Mouse (Mus musculus): ENCODE results near the gene Smug1. TPM values are rescaled to one million over a fixed set of nuclear protein-coding genes. Genes with fewer than 3 reads are reported as not detected.

Smug1 gene
- 7.1 and 10.6 TPM in 2 replicates for total RNA-seq (2012; rRNA removed)

- DNase-seq (ENCODE audit: low read depth, low spot score), result no peak
- in situ Hi-C loops (cut with MboI; ENCODE audit: low sequenced_read_pairs in 2 of 2, unreplicated experiment in 2 of 2), result no loop called here
- no peak within 1 kb of the TSS for H3K9ac ChIP-seq (ENCODE audit: insufficient read depth, low read depth, low read length, poor library complexity, severe bottlenecking)
- TF ChIP-seq MAFK (IDR thresholded peaks at IDR 0.05; ENCODE audit: insufficient read depth, low read depth, low read length) (no peak), ZC3H11A (IDR thresholded peaks at IDR 0.05; ENCODE audit: borderline replicate concordance, low read depth, low read length) (no peak)
- H3K4me1 ChIP-seq (ENCODE audit: control insufficient read depth in 2 of 2, insufficient read depth in 2 of 2, low read length in 2 of 2, poor library complexity in 1 of 2), result peaks cover 3 to 32% of the 10 kb centered on the region in 2 experiments; a peak in 3 of 4 replicates
- H3K4me3 ChIP-seq (ENCODE audit: insufficient read depth in 1 of 2, low read depth in 1 of 2, low read length in 2 of 2, poor library complexity in 1 of 2, severe bottlenecking in 1 of 2), result no peak within 1 kb of the TSS
- no peak within 1 kb of the TSS for H3K27ac ChIP-seq (ENCODE audit: insufficient read depth, low read depth, low read length, poor library complexity, severe bottlenecking)
- no peaks in the 10 kb centered on the region for H3K9me3 ChIP-seq (ENCODE audit: control insufficient read depth, insufficient read depth, low read depth, low read length)
- H3K36me3 ChIP-seq (ENCODE audit: control insufficient read depth, insufficient read depth, low read length, poor library complexity, severe bottlenecking), result no peaks in the 10 kb centered on the region
Measured at GRCm38 (mm10) chr15:103167042-103167615, at the start of gene Smug1. Gene Smug1 (minus strand): TSS chr15:103167092.

GRCm38 (mm10) chr15:103216052-103216451 is 49.2 kb upstream of the Smug1 start:
- no peak for DNase-seq (ENCODE audit: low read depth, low spot score)
- Histone ChIP-seq H3K27ac (ENCODE audit: insufficient read depth, low read depth, low read length, poor library complexity, severe bottlenecking) (peak overlapping the region; percentile 91; the same call in 1 of the 2 replicates), H3K4me1 (ENCODE audit: control insufficient read depth in 2 of 2, insufficient read depth in 2 of 2, low read length in 2 of 2, poor library complexity in 1 of 2) (peaks cover 2 to 10% of the 10 kb centered on the region in 2 experiments), H3K9me3 (ENCODE audit: control insufficient read depth, insufficient read depth, low read depth, low read length) (no peaks in the 10 kb centered on the region), H3K4me3 (ENCODE audit: insufficient read depth in 1 of 2, low read depth in 1 of 2, low read length in 2 of 2, poor library complexity in 1 of 2, severe bottlenecking in 1 of 2) (peak overlapping the region; percentile 35 to 53), H3K9ac (ENCODE audit: insufficient read depth, low read depth, low read length, poor library complexity, severe bottlenecking) (peak overlapping the region; percentile 15; the same call in 1 of the 2 replicates), H3K36me3 (ENCODE audit: control insufficient read depth, insufficient read depth, low read length, poor library complexity, severe bottlenecking) (peaks cover 12% of the 10 kb centered on the region)
- no peak for TF ChIP-seq MAFK (IDR thresholded peaks at IDR 0.05; ENCODE audit: insufficient read depth, low read depth, low read length)
- TF ChIP-seq ZNF384 (IDR thresholded peaks at IDR 0.05; ENCODE audit: low read depth, low read length), result no peak
- TF ChIP-seq CHD2 (IDR thresholded peaks at IDR 0.05; ENCODE audit: low read depth, low read length), result no peak
- TF ChIP-seq ZC3H11A (IDR thresholded peaks at IDR 0.05; ENCODE audit: borderline replicate concordance, low read depth, low read length), result no peak
- no peak for TF ChIP-seq HCFC1 (IDR thresholded peaks at IDR 0.05; ENCODE audit: borderline replicate concordance, insufficient read depth, low read length)
- in situ Hi-C loops (cut with MboI; ENCODE audit: low sequenced_read_pairs in 2 of 2, unreplicated experiment in 2 of 2), result no loop called here

GRCm38 (mm10) chr15:103214971-103215907 is 48.3 kb upstream of the Smug1 start:
- TF ChIP-seq ZNF384 (IDR thresholded peaks at IDR 0.05; ENCODE audit: low read depth, low read length) (peak; percentile 92), HCFC1 (IDR thresholded peaks at IDR 0.05; ENCODE audit: borderline replicate concordance, insufficient read depth, low read length) (no peak; the same call in 1 of the 2 replicates)
- in situ Hi-C loops (cut with MboI; ENCODE audit: low sequenced_read_pairs in 2 of 2, unreplicated experiment in 2 of 2), result no loop called here
- peak overlapping the region; percentile 53 to 65 for H3K4me3 ChIP-seq (ENCODE audit: insufficient read depth in 1 of 2, low read depth in 1 of 2, low read length in 2 of 2, poor library complexity in 1 of 2, severe bottlenecking in 1 of 2)
- peaks cover 7 to 10% of the 10 kb centered on the region in 2 experiments for H3K4me1 ChIP-seq (ENCODE audit: control insufficient read depth in 2 of 2, insufficient read depth in 2 of 2, low read length in 2 of 2, poor library complexity in 1 of 2)
- H3K9ac ChIP-seq (ENCODE audit: insufficient read depth, low read depth, low read length, poor library complexity, severe bottlenecking), result peak overlapping the region; percentile 42; the same call in 1 of the 2 replicates
- peak overlapping the region; percentile 91; the same call in 1 of the 2 replicates for H3K27ac ChIP-seq (ENCODE audit: insufficient read depth, low read depth, low read length, poor library complexity, severe bottlenecking)
- peaks cover 17% of the 10 kb centered on the region for H3K36me3 ChIP-seq (ENCODE audit: control insufficient read depth, insufficient read depth, low read length, poor library complexity, severe bottlenecking)
- DNase-seq (ENCODE audit: low read depth, low spot score), result peak; percentile 93
- H3K9me3 ChIP-seq (ENCODE audit: control insufficient read depth, insufficient read depth, low read depth, low read length), result no peaks in the 10 kb centered on the region

GRCm38 (mm10) chr15:103214149-103214548 is 47.3 kb upstream of the Smug1 start:
- Histone ChIP-seq H3K27ac (ENCODE audit: insufficient read depth, low read depth, low read length, poor library complexity, severe bottlenecking) (peak overlapping the region; percentile 90; the same call in 1 of the 2 replicates), H3K4me1 (ENCODE audit: control insufficient read depth in 2 of 2, insufficient read depth in 2 of 2, low read length in 2 of 2, poor library complexity in 1 of 2) (peaks cover 9 to 10% of the 10 kb centered on the region in 2 experiments), H3K9ac (ENCODE audit: insufficient read depth, low read depth, low read length, poor library complexity, severe bottlenecking) (peak overlapping the region; percentile 67; the same call in 1 of the 2 replicates), H3K36me3 (ENCODE audit: control insufficient read depth, insufficient read depth, low read length, poor library complexity, severe bottlenecking) (peaks cover 23% of the 10 kb centered on the region), H3K9me3 (ENCODE audit: control insufficient read depth, insufficient read depth, low read depth, low read length) (no peaks in the 10 kb centered on the region), H3K4me3 (ENCODE audit: insufficient read depth in 1 of 2, low read depth in 1 of 2, low read length in 2 of 2, poor library complexity in 1 of 2, severe bottlenecking in 1 of 2) (peak overlapping the region; percentile 47 to 53)
- TF ChIP-seq MAFK (IDR thresholded peaks at IDR 0.05; ENCODE audit: insufficient read depth, low read depth, low read length) (no peak), ZC3H11A (IDR thresholded peaks at IDR 0.05; ENCODE audit: borderline replicate concordance, low read depth, low read length) (no peak), CHD2 (IDR thresholded peaks at IDR 0.05; ENCODE audit: low read depth, low read length) (no peak), HCFC1 (IDR thresholded peaks at IDR 0.05; ENCODE audit: borderline replicate concordance, insufficient read depth, low read length) (no peak), ZNF384 (IDR thresholded peaks at IDR 0.05; ENCODE audit: low read depth, low read length) (no peak)
- in situ Hi-C loops (cut with MboI; ENCODE audit: low sequenced_read_pairs in 2 of 2, unreplicated experiment in 2 of 2), result no loop called here
- DNase-seq (ENCODE audit: low read depth, low spot score), result no peak

Data from ES-E14 (cell line).